Mouse (Mus musculus) left cerebral cortex, postnatal 4 days (tissue): ENCODE measurements around the gene Psmb6. TPM values are rescaled to one million over a fixed set of nuclear protein-coding genes. Genes with fewer than 3 reads are reported as not detected.
A peak's percentile ranks its signal among the peaks of the same experiment; 100 is the strongest.
"Not testable (repeated sequence)": the region's sequence is repeated elsewhere in the genome, so short reads cannot be mapped to it uniquely, and the experiment has no call there.

ENCODE experiments used
- DNase-seq: peaks from one replicate; pipeline ENCODE4 v3.0.0-alpha.2; 2022
- intact Hi-C: fragments of 180-260 bp; cut with DNase I; formaldehyde crosslinking; loops from one replicate; pipeline ENCODE4 v1.15.1; 2025
- total RNA-seq, 2 experiments: library from RNA; stranded (reverse); gene quantifications; 2 replicates each; pipeline ENCODE4 v1.2.3; 2021

The Psmb6 gene
- total RNA-seq, 2 experiments from 2014 or later = 269 to 276 TPM

DNA sequence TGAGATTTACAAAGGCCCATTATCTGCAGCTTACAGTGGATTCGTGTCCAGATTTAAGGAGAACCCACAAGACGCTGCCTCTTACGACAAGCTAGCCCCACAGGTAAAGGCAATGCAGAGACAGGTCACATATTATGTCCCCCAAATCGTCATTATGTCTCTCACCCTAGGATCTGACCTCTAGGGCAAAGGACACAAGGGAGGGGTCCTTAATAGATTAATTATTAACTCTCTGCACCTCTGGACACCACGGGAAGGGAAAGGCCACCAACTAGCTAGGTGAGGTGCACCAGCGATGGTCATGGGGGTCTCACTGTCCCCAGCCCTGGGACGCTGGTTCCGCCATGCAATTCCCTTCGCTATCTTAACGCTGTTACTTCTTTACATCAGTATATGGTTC is 6.2 kb upstream of the Psmb6 start, which contains the start of gene Gltpd2:
Gene Gltpd2, plus strand, starts transcription at position 274 of the 400 bp plus-strand sequence.
- no peak for DNase-seq
- intact Hi-C loops = loop anchor here (10.0 kb wide), 1 partner anchor 236 kb away; no protein-coding TSS in a partner anchor

DNA sequence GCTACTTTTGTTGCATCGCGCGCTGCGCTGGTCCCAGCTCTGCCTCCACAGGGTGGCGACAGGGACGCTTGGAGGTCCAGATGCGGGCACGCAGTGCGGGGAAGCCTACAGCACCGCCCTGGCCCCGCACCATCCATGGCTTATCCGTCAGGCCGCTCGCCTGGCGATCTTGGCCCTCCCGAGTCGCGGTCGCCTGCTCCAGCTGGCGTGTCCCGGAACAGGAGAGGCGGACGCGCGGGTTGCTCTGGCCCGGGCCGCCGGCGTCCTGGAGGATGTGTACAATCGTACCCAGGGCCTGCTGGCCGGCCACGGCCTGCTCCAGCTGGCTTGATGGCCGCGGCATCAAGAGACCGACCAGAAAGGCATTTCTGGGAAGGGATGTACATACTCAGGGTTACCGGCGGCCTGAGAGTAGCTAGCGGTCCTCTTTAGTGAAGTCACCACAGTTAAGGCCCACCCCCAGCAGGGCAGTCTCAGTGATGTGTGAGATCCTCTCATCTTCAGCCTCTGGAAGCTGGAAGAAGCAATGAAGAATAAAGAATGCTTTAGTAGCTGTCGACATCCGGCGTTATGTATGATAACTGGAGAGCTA is 4.9 kb upstream of the Psmb6 start:
- intact Hi-C loops = no loop called here
- peak; percentile 32 for DNase-seq

DNA sequence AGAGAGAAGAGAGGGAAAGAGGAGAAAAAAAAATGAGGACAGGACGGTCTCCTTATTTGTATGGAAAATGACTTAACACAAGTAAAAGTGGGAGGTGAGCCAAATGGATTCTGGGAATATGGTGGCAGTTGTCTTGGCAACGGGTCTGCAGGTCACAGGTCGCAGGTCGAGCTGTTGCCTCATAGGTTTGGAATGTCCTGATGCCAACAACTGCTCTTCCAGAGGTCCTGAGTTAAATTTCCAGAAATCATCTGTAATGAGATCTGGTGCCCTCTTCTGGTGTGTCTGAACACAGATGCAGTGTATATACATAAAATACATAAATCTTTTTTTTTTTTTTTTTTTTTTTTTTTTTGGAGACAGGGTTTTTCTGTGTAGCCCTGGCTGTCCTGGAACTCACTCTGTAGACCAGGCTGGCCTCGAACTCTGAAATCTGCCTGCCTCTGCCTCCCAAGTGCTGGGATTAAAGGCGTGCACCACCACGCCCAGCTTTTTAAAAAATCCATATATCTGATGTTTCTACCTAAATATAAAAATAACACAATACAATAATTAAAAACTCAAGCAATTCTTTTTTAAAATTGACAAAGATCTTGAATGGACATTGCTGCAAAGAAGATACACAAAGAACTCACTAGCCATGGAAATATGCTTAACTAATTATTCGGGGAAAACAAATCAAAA is 1.7 kb upstream of the Psmb6 start:
- intact Hi-C loops, DNase-seq: not testable (repeated sequence)

GRCm38 (mm10) chr11:70524782-70525181 is 385 bp upstream of the Psmb6 start:
- intact Hi-C loops = no loop called here
- DNase-seq = no peak

GRCm38 (mm10) chr11:70525726-70526125 is 559 bp downstream of the Psmb6 start:
- DNase-seq = no peak
- intact Hi-C loops = no loop called here

DNA sequence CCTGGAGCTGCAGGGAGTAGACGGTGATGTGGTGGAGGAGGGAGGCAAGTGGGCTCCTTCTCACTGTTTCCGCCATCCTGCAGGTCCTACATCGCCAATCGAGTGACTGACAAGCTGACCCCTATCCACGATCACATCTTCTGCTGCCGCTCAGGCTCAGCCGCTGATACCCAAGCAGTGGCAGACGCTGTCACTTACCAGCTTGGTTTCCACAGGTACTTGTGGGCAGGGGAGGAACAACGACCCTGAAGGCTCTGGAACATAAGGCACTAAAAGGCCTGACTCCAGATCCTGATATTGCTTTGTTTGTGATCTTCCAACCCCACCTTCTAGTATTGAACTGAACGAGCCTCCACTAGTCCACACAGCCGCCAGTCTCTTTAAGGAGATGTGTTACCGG is 1.0 kb downstream of the Psmb6 start:
- no peak for DNase-seq
- intact Hi-C loops = no loop called here

- intact Hi-C loops = no loop called here
- DNase-seq = no peak
Observed at GRCm38 (mm10) chr11:70528610-70529009, 3.4 kb downstream of the Psmb6 start.

- DNase-seq, intact Hi-C loops: not testable (repeated sequence)
Observed at GRCm38 (mm10) chr11:70531065-70531464, 5.9 kb downstream of the Psmb6 start.

DNA sequence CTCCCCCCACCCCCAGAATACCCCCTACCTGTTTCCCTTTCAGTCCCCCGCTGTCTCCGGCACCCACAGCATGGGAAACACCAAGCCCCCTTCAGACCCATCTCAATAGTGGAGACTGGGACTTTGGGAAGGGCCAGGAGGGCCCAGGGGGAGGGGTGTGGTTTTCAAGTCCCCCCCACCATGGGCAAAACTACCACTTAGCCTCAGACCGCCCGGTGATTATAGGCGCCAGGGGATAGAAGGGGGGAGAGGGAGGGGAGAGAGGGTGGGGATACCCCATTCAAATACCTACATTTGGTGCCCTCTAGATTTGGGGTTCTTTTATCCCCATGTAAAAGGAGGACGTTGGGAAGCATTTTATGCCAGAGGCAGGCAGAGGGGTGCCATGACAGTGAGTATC is 7.7 kb downstream of the Psmb6 start, which contains the start of gene Gm40193:
Gene Gm40193, minus strand, starts transcription at position 101 of the 400 bp plus-strand sequence.
- no peak for DNase-seq
- intact Hi-C loops = no loop called here

DNA sequence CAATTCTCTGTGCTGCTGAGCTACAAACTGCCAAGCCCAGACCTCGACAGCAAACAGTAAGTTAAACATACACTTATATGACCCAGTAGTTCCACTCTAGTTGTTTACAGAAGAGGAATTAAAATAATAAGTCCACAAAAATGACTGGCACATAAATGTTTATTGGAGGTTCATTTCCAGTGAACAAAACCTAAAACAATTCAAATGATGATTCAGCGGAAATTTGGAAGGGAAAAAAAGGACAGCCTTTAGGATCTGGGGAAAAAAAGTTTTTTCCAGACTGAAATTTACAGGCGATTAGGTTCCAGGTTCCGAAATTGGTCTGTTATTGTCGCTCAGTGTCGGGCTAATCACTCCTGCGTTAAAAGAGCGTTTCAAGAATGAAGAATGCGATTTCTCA is 14.3 kb downstream of the Psmb6 start:
- no peak for DNase-seq
- intact Hi-C loops = no loop called here

DNA sequence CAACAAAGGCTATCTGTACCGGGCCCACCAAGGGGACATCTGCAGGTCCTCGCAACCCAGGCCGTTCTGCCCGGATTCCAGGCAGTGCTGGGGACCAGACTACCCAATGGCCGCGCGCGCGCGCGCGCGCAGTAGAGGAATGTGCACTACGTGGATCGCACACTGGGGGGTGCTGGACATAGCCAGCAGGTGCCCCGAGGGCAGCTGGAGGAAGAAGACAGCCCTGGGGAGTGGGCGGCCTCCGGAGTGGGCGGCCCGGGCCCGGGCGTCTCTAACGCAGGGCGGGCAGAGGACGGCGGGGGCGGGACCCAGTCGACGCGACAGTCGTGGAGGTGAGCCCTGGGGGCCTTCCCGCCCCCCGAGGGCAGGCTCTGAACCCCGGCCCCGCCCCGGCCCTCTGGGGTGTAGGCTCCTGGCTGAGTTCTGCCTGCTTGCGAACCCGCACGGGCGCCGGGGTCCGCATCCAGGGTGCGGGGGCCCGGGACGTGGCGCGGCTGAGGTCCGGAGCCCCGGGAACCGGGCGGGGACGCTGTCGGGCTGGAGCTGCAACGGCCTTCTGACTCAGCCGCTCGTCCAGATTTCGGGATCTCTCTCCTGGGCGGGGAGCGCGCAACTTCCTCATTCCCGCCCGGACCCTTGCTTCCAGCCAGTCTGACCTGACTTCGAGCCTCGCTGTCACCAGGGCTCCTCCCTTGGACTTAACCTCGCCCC is 14.9 kb downstream of the Psmb6 start, which contains the start of gene Pld2:
Gene Pld2, plus strand, starts transcription at position 188 of the 711 bp plus-strand sequence.
- peak; percentile 75 for DNase-seq
- intact Hi-C loops = no loop called here

GRCm38 (mm10) chr11:70540928-70541327 is 15.8 kb downstream of the Psmb6 start:
- intact Hi-C loops = no loop called here
- no peak for DNase-seq

DNA sequence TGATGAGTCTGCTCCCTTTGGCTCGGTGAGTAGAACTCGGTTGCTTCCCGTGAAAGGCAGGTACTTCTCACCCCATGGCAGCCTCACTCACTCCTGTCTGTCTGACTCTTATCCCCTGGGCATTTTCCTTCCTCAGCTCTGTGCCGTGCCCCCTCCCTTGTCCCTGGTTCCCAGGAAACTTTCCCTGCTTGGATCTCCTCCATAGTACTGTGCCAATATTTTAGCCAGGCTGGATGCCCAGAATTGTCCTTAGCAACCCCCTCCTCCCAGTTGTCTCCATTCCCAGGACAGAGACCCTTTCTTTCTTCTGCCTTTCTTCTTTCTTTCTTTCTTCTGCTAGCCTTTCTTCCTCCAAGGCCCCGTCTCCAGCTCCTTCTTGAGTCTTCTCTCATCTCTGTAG is 16.2 kb downstream of the Psmb6 start:
- DNase-seq = no peak
- intact Hi-C loops = no loop called here

DNA sequence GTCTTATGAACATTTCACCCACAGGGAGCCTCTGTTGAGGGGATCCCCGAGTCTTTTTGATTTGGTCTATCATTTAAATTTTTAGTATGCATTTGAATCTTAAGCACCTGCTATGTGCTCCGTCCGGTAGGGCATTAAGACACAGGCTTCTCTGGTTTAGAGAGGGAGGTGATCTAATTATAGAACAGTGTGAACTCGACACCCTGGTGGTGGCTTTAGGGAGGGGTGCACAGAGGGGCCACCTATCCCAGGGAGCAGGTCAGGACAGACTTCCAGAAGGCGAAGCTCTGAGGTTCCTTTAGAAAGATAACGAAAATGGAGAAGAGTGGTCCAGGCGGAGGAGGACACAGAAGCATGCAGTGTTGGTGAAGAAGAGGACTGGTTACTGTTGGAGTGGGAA is 19.3 kb downstream of the Psmb6 start:
- no peak for DNase-seq
- intact Hi-C loops = no loop called here

DNA sequence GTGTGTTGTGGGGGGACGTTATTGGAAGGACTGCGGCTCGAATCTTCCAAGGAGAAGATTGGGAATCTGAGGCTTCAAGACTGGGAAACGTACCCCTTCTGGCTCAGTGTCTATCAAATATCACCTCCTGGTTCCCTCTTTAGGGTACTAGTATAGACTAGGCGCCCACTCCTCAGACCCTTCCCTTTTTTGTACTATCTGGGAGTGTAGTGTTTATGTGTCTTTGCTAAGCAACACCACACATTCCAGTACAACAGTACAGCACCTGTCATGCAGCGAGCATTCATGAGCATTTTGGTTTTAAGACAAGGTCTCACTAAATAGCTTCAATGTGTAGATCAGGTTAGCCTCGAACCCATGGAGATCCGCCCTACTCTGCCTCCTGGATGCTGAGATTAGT is 26.4 kb downstream of the Psmb6 start:
- intact Hi-C loops = no loop called here
- no peak for DNase-seq

DNA sequence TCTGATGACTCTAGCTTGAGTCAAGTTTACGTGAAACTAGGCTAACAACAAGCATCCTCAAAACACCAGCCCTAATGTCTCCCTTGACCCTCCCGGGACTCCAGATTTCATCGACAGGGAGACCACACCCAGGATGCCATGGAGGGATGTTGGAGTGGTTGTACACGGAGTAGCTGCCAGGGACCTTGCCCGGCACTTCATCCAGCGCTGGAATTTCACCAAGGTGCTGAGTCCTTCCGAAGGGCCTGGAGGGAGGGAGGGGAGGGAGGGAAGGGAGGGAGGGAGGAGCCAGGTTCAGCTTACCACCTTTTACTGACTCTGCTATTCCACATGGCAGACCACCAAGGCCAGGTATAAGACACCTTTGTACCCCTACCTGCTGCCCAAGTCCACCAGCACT is 28.8 kb downstream of the Psmb6 start:
- no peak for DNase-seq
- intact Hi-C loops = no loop called here

DNA sequence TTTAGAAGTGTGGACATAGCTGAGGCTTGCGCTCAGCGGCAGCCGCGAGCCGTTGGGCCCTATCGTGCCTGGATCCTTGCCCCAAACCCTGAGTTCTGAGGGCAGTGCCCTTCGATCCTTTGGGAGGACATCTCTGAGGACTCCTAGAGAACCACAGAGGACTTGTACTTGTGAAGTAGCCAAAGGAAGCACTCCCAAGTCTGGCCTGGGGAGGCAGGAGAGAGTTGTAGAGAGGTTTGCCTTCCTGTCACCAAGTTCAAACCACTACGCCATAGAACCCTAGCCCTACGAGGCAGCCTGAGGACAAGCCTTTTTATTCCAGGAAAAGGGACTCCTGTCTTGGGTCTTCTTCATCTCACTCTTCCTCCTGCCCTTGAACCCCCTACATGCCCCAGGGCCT is 32.4 kb downstream of the Psmb6 start:
- no peak for DNase-seq
- intact Hi-C loops = no loop called here

DNA sequence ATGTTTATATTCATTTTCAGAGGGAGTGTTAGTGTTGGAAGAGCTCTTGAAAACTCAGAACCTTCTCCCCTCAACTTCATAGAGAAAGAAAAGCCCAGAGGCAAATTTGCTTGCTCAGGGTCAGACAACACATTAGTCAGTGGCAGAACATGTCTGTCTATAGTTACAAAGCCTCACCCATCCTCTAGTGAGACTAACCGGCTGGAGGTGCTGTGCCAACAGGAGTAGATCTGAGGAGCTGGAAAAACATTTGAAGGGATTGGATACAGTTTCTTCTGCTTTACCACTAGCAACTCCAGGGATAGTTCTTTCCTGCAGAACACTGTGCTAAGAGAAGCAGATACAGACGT is 36.7 kb downstream of the Psmb6 start:
- DNase-seq = no peak

GRCm38 (mm10) chr11:70562287-70562994 is 37.3 kb downstream of the Psmb6 start, which contains the start of gene Mink1:
Gene Mink1 (plus strand): TSS chr11:70562881.
- intact Hi-C loops = loop anchor here (5.0 kb wide), 1 partner anchor 40 kb away; no protein-coding TSS in a partner anchor
- DNase-seq = peak; percentile 89

More for the DNA sequence above, 36.7 kb downstream of the Psmb6 start:
- intact Hi-C loops = loop anchor here (5.0 kb wide), 1 partner anchor 40 kb away; no protein-coding TSS in a partner anchor

- no peak for DNase-seq
- intact Hi-C loops = loop anchor here (5.0 kb wide), 1 partner anchor 39 kb away; no protein-coding TSS in a partner anchor
Observed at GRCm38 (mm10) chr11:70562995-70563469, 37.9 kb downstream of the Psmb6 start.
